Mouse (Mus musculus): ENCODE measurements around the gene Sh3bp5.

GRCm38 (mm10) chr14:31367951-31368350 is 67.9 kb downstream of the Sh3bp5 start:
- no peak for TF ChIP-seq EP300 (IDR thresholded peaks at IDR 0.05)
- TF ChIP-seq CTCF (IDR thresholded peaks at IDR 0.05), result no peak
